Mouse (Mus musculus): Measurements from ENCODE around the gene Hps4. TPM values are rescaled to one million over a fixed set of nuclear protein-coding genes. Genes with fewer than 3 reads are reported as not detected.

Gene Hps4
- polyA plus RNA-seq, 1 experiment from 2014 or later = 35.4 TPM

GRCm38 (mm10) chr5:112299399-112299798, 43.5 kb upstream of the Hps4 start:
- Histone ChIP-seq H3K36me3 (ENCODE audit: control insufficient read depth, insufficient read depth, low read length) (no peaks in the 10 kb centered on the region; the same call in 1 of the 2 replicates), H3K4me2 (replicated peaks; ENCODE audit: low read depth, low read length) (no peak overlapping the region), H3K9me3 (ENCODE audit: control insufficient read depth, low read length) (no peaks in the 10 kb centered on the region), H3K27me3 (ENCODE audit: control insufficient read depth, insufficient read depth, low read length) (no peaks in the 10 kb centered on the region), H3K27ac (ENCODE audit: low read depth, low read length) (no peak overlapping the region), H3K9ac (ENCODE audit: low read depth, low read length) (no peak overlapping the region), H3K4me1 (ENCODE audit: control insufficient read depth, insufficient read depth, low read length) (peaks cover 12% of the 10 kb centered on the region; the same call in 1 of the 2 replicates), H3K4me3 (ENCODE audit: low read length) (no peak overlapping the region)
- ATAC-seq (ENCODE audit: low FRiP score, low TSS enrichment) = no peak
- WGBS = 79% methylated on average over 4 of the region's 4 CpGs

- H3K4me2 ChIP-seq (replicated peaks; ENCODE audit: low read depth, low read length) = no peak overlapping the region
- H3K27ac ChIP-seq (ENCODE audit: low read depth, low read length) = no peak overlapping the region
- H3K4me1 ChIP-seq (ENCODE audit: control insufficient read depth, insufficient read depth, low read length) = 0 out of 2 replicates have a peak, but pooled peaks cover 6% of the 10 kb centered on the region
- H3K9me3 ChIP-seq (ENCODE audit: control insufficient read depth, low read length) = no peaks in the 10 kb centered on the region
- no peak for ATAC-seq (ENCODE audit: low FRiP score, low TSS enrichment)
- peaks cover 2% of the 10 kb centered on the region; the same call in 1 of the 2 replicates for H3K36me3 ChIP-seq (ENCODE audit: control insufficient read depth, insufficient read depth, low read length)
- no peak overlapping the region for H3K9ac ChIP-seq (ENCODE audit: low read depth, low read length)
- no peaks in the 10 kb centered on the region for H3K27me3 ChIP-seq (ENCODE audit: control insufficient read depth, insufficient read depth, low read length)
- WGBS = 90% methylated on average over 2 of the region's 2 CpGs
- H3K4me3 ChIP-seq (ENCODE audit: low read length) = no peak overlapping the region
Measured at GRCm38 (mm10) chr5:112300112-112300511, 42.8 kb upstream of the Hps4 start.

- Histone ChIP-seq H3K4me3 (ENCODE audit: low read length) (no peak overlapping the region), H3K4me2 (replicated peaks; ENCODE audit: low read depth, low read length) (no peak overlapping the region), H3K27ac (ENCODE audit: low read depth, low read length) (no peak overlapping the region), H3K9me3 (ENCODE audit: control insufficient read depth, low read length) (no peaks in the 10 kb centered on the region), H3K9ac (ENCODE audit: low read depth, low read length) (no peak overlapping the region), H3K4me1 (ENCODE audit: control insufficient read depth, insufficient read depth, low read length) (0 out of 2 replicates have a peak, but pooled peaks cover 6% of the 10 kb centered on the region), H3K27me3 (ENCODE audit: control insufficient read depth, insufficient read depth, low read length) (no peaks in the 10 kb centered on the region), H3K36me3 (ENCODE audit: control insufficient read depth, insufficient read depth, low read length) (peaks cover 8% of the 10 kb centered on the region; the same call in 1 of the 2 replicates)
- WGBS = 90% methylated on average over 6 of the region's 6 CpGs
- no peak for ATAC-seq (ENCODE audit: low FRiP score, low TSS enrichment)
Measured at GRCm38 (mm10) chr5:112300721-112301308, 42.1 kb upstream of the Hps4 start.

GRCm38 (mm10) chr5:112301694-112302093, 41.2 kb upstream of the Hps4 start:
- H3K9ac ChIP-seq (ENCODE audit: low read depth, low read length) = no peak overlapping the region
- no peak overlapping the region for H3K27ac ChIP-seq (ENCODE audit: low read depth, low read length)
- no peak overlapping the region for H3K4me2 ChIP-seq (replicated peaks; ENCODE audit: low read depth, low read length)
- WGBS = 87% methylated on average over 4 of the region's 4 CpGs
- H3K36me3 ChIP-seq (ENCODE audit: control insufficient read depth, insufficient read depth, low read length) = peaks cover 9% of the 10 kb centered on the region
- no peak for ATAC-seq (ENCODE audit: low FRiP score, low TSS enrichment)
- H3K4me1 ChIP-seq (ENCODE audit: control insufficient read depth, insufficient read depth, low read length) = 0 out of 2 replicates have a peak, but pooled peaks cover 6% of the 10 kb centered on the region
- H3K4me3 ChIP-seq (ENCODE audit: low read length) = no peak overlapping the region
- no peaks in the 10 kb centered on the region for H3K9me3 ChIP-seq (ENCODE audit: control insufficient read depth, low read length)
- no peaks in the 10 kb centered on the region for H3K27me3 ChIP-seq (ENCODE audit: control insufficient read depth, insufficient read depth, low read length)

GRCm38 (mm10) chr5:112302310-112302709, 40.6 kb upstream of the Hps4 start:
- 83% methylated on average over 5 of the region's 5 CpGs for WGBS
- H3K27ac ChIP-seq (ENCODE audit: low read depth, low read length) = no peak overlapping the region
- ATAC-seq (ENCODE audit: low FRiP score, low TSS enrichment) = no peak
- H3K36me3 ChIP-seq (ENCODE audit: control insufficient read depth, insufficient read depth, low read length) = peaks cover 15% of the 10 kb centered on the region
- no peak overlapping the region for H3K4me3 ChIP-seq (ENCODE audit: low read length)
- H3K4me2 ChIP-seq (replicated peaks; ENCODE audit: low read depth, low read length) = no peak overlapping the region
- H3K27me3 ChIP-seq (ENCODE audit: control insufficient read depth, insufficient read depth, low read length) = no peaks in the 10 kb centered on the region
- H3K9me3 ChIP-seq (ENCODE audit: control insufficient read depth, low read length) = no peaks in the 10 kb centered on the region
- no peak overlapping the region for H3K9ac ChIP-seq (ENCODE audit: low read depth, low read length)
- 0 out of 2 replicates have a peak, but pooled peaks cover 6% of the 10 kb centered on the region for H3K4me1 ChIP-seq (ENCODE audit: control insufficient read depth, insufficient read depth, low read length)

GRCm38 (mm10) chr5:112305842-112306241, 37.0 kb upstream of the Hps4 start:
- H3K27me3 ChIP-seq (ENCODE audit: control insufficient read depth, insufficient read depth, low read length) = no peaks in the 10 kb centered on the region
- peaks cover 43% of the 10 kb centered on the region for H3K36me3 ChIP-seq (ENCODE audit: control insufficient read depth, insufficient read depth, low read length)
- no peaks in the 10 kb centered on the region for H3K4me1 ChIP-seq (ENCODE audit: control insufficient read depth, insufficient read depth, low read length)
- no peak overlapping the region for H3K27ac ChIP-seq (ENCODE audit: low read depth, low read length)
- H3K9me3 ChIP-seq (ENCODE audit: control insufficient read depth, low read length) = no peaks in the 10 kb centered on the region
- H3K4me3 ChIP-seq (ENCODE audit: low read length) = no peak overlapping the region
- H3K9ac ChIP-seq (ENCODE audit: low read depth, low read length) = no peak overlapping the region
- no peak overlapping the region for H3K4me2 ChIP-seq (replicated peaks; ENCODE audit: low read depth, low read length)
- no peak for ATAC-seq (ENCODE audit: low FRiP score, low TSS enrichment)
- WGBS = 79% methylated on average over 5 of the region's 5 CpGs

- Histone ChIP-seq H3K27me3 (ENCODE audit: control insufficient read depth, insufficient read depth, low read length) (no peaks in the 10 kb centered on the region), H3K9ac (ENCODE audit: low read depth, low read length) (no peak overlapping the region), H3K4me2 (replicated peaks; ENCODE audit: low read depth, low read length) (no peak overlapping the region), H3K4me3 (ENCODE audit: low read length) (no peak overlapping the region), H3K36me3 (ENCODE audit: control insufficient read depth, insufficient read depth, low read length) (peaks cover 54% of the 10 kb centered on the region), H3K4me1 (ENCODE audit: control insufficient read depth, insufficient read depth, low read length) (no peaks in the 10 kb centered on the region), H3K9me3 (ENCODE audit: control insufficient read depth, low read length) (no peaks in the 10 kb centered on the region), H3K27ac (ENCODE audit: low read depth, low read length) (no peak overlapping the region)
- WGBS = 83% methylated on average over 11 of the region's 11 CpGs
- ATAC-seq (ENCODE audit: low FRiP score, low TSS enrichment) = no peak
Measured at GRCm38 (mm10) chr5:112313222-112313885, 29.5 kb upstream of the Hps4 start.

GRCm38 (mm10) chr5:112316468-112316867, 26.4 kb upstream of the Hps4 start:
- Histone ChIP-seq H3K4me3 (ENCODE audit: low read length) (no peak overlapping the region), H3K27me3 (ENCODE audit: control insufficient read depth, insufficient read depth, low read length) (no peaks in the 10 kb centered on the region), H3K4me1 (ENCODE audit: control insufficient read depth, insufficient read depth, low read length) (no peaks in the 10 kb centered on the region), H3K9ac (ENCODE audit: low read depth, low read length) (no peak overlapping the region), H3K9me3 (ENCODE audit: control insufficient read depth, low read length) (no peaks in the 10 kb centered on the region), H3K27ac (ENCODE audit: low read depth, low read length) (no peak overlapping the region), H3K4me2 (replicated peaks; ENCODE audit: low read depth, low read length) (no peak overlapping the region), H3K36me3 (ENCODE audit: control insufficient read depth, insufficient read depth, low read length) (peaks cover 30% of the 10 kb centered on the region)
- 75% methylated on average over 5 of the region's 5 CpGs for WGBS
- ATAC-seq (ENCODE audit: low FRiP score, low TSS enrichment) = 0 out of 2 replicates have a peak, but pooled peaks have one; percentile 44

- H3K36me3 ChIP-seq (ENCODE audit: control insufficient read depth, insufficient read depth, low read length) = peaks cover 24% of the 10 kb centered on the region
- H3K9ac ChIP-seq (ENCODE audit: low read depth, low read length) = no peak overlapping the region
- H3K9me3 ChIP-seq (ENCODE audit: control insufficient read depth, low read length) = no peaks in the 10 kb centered on the region
- no peak overlapping the region for H3K27ac ChIP-seq (ENCODE audit: low read depth, low read length)
- H3K27me3 ChIP-seq (ENCODE audit: control insufficient read depth, insufficient read depth, low read length) = no peaks in the 10 kb centered on the region
- no peak for ATAC-seq (ENCODE audit: low FRiP score, low TSS enrichment)
- 64% methylated on average over 5 of the region's 5 CpGs for WGBS
- H3K4me2 ChIP-seq (replicated peaks; ENCODE audit: low read depth, low read length) = no peak overlapping the region
- H3K4me3 ChIP-seq (ENCODE audit: low read length) = no peak overlapping the region
- no peaks in the 10 kb centered on the region for H3K4me1 ChIP-seq (ENCODE audit: control insufficient read depth, insufficient read depth, low read length)
Measured at GRCm38 (mm10) chr5:112317328-112317727, 25.6 kb upstream of the Hps4 start.

Data from kidney, embryonic 14.5 days (tissue).